Mouse (Mus musculus): ENCODE measurements around the gene Tspan13. TPM values are rescaled to one million over a fixed set of nuclear protein-coding genes. Genes with fewer than 3 reads are reported as not detected.

The Tspan13 gene
- polyA plus RNA-seq, 1 experiment from 2014 or later = 236 TPM

Other genes with a start within 250 kb of the Tspan13 start
- gene Agr3, start 116.9 kb downstream of the Tspan13 start, polyA plus RNA-seq (2016; fragmentation: Nextera tagmentation; extraction: Ambion mirVana) = 0.33 and 0.51 TPM in 2 replicates
- gene Agr2, start 49.6 kb downstream of the Tspan13 start, polyA plus RNA-seq (2016; fragmentation: Nextera tagmentation; extraction: Ambion mirVana) = 0.33 and 0.36 TPM in 2 replicates
- gene Ankmy2, start 114.6 kb upstream of the Tspan13 start, polyA plus RNA-seq (2016; fragmentation: Nextera tagmentation; extraction: Ambion mirVana) = 32.1 and 34.2 TPM in 2 replicates
- gene Bzw2, start 115.6 kb upstream of the Tspan13 start, polyA plus RNA-seq (2016; fragmentation: Nextera tagmentation; extraction: Ambion mirVana) = 309 and 332 TPM in 2 replicates
- gene Lrrc72, start 210.9 kb upstream of the Tspan13 start, polyA plus RNA-seq (2016; fragmentation: Nextera tagmentation; extraction: Ambion mirVana) = not detected in 2 replicates